Mouse (Mus musculus) ovary, postnatal 10 days (tissue): ENCODE measurements around the gene Vdr.

Experiments used
- DNase-seq: peaks from one replicate; pipeline ENCODE4 v3.0.0; 2022; ENCODE audit warnings: low spot score

The Vdr gene

GRCm38 (mm10) chr15:97847866-97848265 is 62.6 kb downstream of the Vdr start:
- no peak for DNase-seq

GRCm38 (mm10) chr15:97847285-97847684 is 63.1 kb downstream of the Vdr start:
- DNase-seq, result no peak

GRCm38 (mm10) chr15:97846121-97846882 is 64.1 kb downstream of the Vdr start:
- no peak for DNase-seq

- DNase-seq, result no peak
Measured at GRCm38 (mm10) chr15:97844037-97845034, 66.1 kb downstream of the Vdr start, which contains the start of gene Hdac7. TSS of gene Hdac7 (minus strand) at chr15:97844502.

- DNase-seq, result no peak
Measured at GRCm38 (mm10) chr15:97843247-97843651, 67.2 kb downstream of the Vdr start.

GRCm38 (mm10) chr15:97842058-97842457 is 68.4 kb downstream of the Vdr start:
- DNase-seq, result no peak

- no peak for DNase-seq
Measured at GRCm38 (mm10) chr15:97841383-97841782, 69.0 kb downstream of the Vdr start.

GRCm38 (mm10) chr15:97840781-97841180 is 69.6 kb downstream of the Vdr start:
- DNase-seq, result no peak

GRCm38 (mm10) chr15:97839991-97840455 is 70.4 kb downstream of the Vdr start:
- no peak for DNase-seq

- DNase-seq, result no peak
Measured at GRCm38 (mm10) chr15:97839473-97839872, 71.0 kb downstream of the Vdr start.

GRCm38 (mm10) chr15:97839012-97839411 is 71.4 kb downstream of the Vdr start:
- no peak for DNase-seq

GRCm38 (mm10) chr15:97838395-97838794 is 72.0 kb downstream of the Vdr start:
- DNase-seq, result no peak

- no peak for DNase-seq
Measured at GRCm38 (mm10) chr15:97837491-97838061, 72.9 kb downstream of the Vdr start.

GRCm38 (mm10) chr15:97836894-97837247 is 73.6 kb downstream of the Vdr start:
- no peak for DNase-seq

GRCm38 (mm10) chr15:97836153-97836893 is 74.1 kb downstream of the Vdr start:
- DNase-seq, result no peak

- DNase-seq, result no peak
Measured at GRCm38 (mm10) chr15:97832764-97833479, 77.5 kb downstream of the Vdr start.

GRCm38 (mm10) chr15:97831987-97832640 is 78.3 kb downstream of the Vdr start:
- no peak for DNase-seq

- no peak for DNase-seq
Measured at GRCm38 (mm10) chr15:97831242-97831986, 79.0 kb downstream of the Vdr start.

- DNase-seq, result no peak
Measured at GRCm38 (mm10) chr15:97830788-97831241, 79.6 kb downstream of the Vdr start.
